ENCODE assay signal across 18 mouse cellular contexts in the genomic region with DNA sequence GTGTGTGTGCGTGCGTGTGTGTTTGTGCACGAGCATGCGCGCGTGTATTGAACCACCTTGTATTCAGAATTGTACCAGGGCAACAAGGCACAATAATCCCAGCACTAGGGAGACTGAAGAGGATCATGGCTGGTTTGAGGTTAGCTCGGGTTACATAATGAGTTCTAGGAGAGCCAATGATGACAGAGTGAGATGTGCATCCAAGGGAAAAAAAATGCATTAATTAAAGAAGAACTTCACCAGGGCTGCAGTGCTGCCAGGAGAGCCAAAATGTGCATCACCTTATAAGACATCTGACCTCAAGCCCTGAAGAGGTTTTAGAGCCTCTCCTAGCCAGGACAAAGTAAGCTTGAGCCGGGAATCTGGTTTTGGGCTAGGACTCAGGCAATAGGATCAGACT. TPM values are rescaled to one million over a fixed set of nuclear protein-coding genes. Genes with fewer than 3 reads are reported as not detected.
DNase-seq lines count a peak whose midpoint lies in the region; ATAC-seq lines count a peak whose summit lies in the region.
"Had no signal": no experiment of that assay in that cellular context is flagged by ENCODE, and none has a peak within 500 bp of the region (broad histone marks: within the 10 kb centered on the region; RNA-seq: fewer than 3 reads in every experiment).

No protein-coding gene starts in this region.

- H3K4me3 ChIP-seq in megakaryocyte, embryonic 14.5 days (replicated peaks): peak overlapping the region; percentile 56
- H3K4me3 ChIP-seq: embryonic facial prominence, embryonic 15.5 days; neural tube, embryonic 15.5 days had no signal

- H3K9me3 ChIP-seq in megakaryocyte, embryonic 14.5 days: no peaks in the 10 kb centered on the region
- H3K9me3 ChIP-seq: embryonic facial prominence, embryonic 15.5 days; neural tube, embryonic 15.5 days had no signal

- H3K4me1 ChIP-seq in megakaryocyte, embryonic 14.5 days: peaks cover 77% of the 10 kb centered on the region

- peak; percentile 34 for DNase-seq in embryo, embryonic 10 days (ENCODE audit: low spot score)
- no peak for DNase-seq in embryo, embryonic 9.5 days (ENCODE audit: extremely low spot score)
- DNase-seq in adipocyte (ENCODE audit: low spot score): peak; percentile 33
- DNase-seq in adrenal gland, postnatal 25 days: no peak
- DNase-seq: adrenal gland, postnatal 36 days; gastrocnemius, postnatal 36 days; heart, postnatal 14 days; kidney, adult 18-20 months; kidney, postnatal 25 days; liver; liver, postnatal 0 days; lung, postnatal 36 days had no signal

- no peak for ATAC-seq in megakaryocyte, adult 5-6 weeks (ENCODE audit: poor library complexity, severe bottlenecking)
- ATAC-seq in monocyte, adult 5-6 weeks (replicated peaks; ENCODE audit: insufficient number of reproducible peaks, low FRiP score, low TSS enrichment, poor library complexity, severe bottlenecking): no peak
- ATAC-seq: hindbrain, embryonic 16.5 days; liver, postnatal 0 days had no signal

- H3K36me3 ChIP-seq in megakaryocyte, embryonic 14.5 days (replicated peaks; ENCODE audit: low read length): peaks cover 36% of the 10 kb centered on the region
- H3K36me3 ChIP-seq: embryonic facial prominence, embryonic 15.5 days; neural tube, embryonic 15.5 days had no signal

- H3K27me3 ChIP-seq in megakaryocyte, embryonic 14.5 days (replicated peaks): no peaks in the 10 kb centered on the region
- H3K27me3 ChIP-seq: embryonic facial prominence, embryonic 15.5 days; neural tube, embryonic 15.5 days had no signal

RNA-seq across cellular contexts. Expression of a gene that starts 5.1 kb away (rescaled TPM):
- polyA plus RNA-seq in megakaryocyte, embryonic 14.5 days (2012; ENCODE audit: insufficient read depth, low replicate concordance): 4.2 and 5.0 TPM in 2 replicates
- total RNA-seq in megakaryocyte, adult 5-6 weeks (2015): 20.5 and 21.7 TPM in 2 replicates
- total RNA-seq in megakaryocyte, adult 5-6 weeks (2017): 15.0 and 23.1 TPM in 2 replicates
- total RNA-seq in monocyte, adult 5-6 weeks (2017): 17.5 to 30.9 TPM (median 24.9 TPM) in 3 replicates
- 38.5 and 53.8 TPM in 2 replicates for total RNA-seq in adrenal gland, postnatal 25 days (2021)

Comparison
In these comparisons a context has a peak if more than half of its experiments do, and no peak if none do; other contexts are left out.
1. DNase-seq: peak in embryo, embryonic 10 days (single experiment) and adipocyte (single experiment); none in embryo, embryonic 9.5 days (single experiment) and adrenal gland, postnatal 25 days (single experiment).